In the genomic region with DNA sequence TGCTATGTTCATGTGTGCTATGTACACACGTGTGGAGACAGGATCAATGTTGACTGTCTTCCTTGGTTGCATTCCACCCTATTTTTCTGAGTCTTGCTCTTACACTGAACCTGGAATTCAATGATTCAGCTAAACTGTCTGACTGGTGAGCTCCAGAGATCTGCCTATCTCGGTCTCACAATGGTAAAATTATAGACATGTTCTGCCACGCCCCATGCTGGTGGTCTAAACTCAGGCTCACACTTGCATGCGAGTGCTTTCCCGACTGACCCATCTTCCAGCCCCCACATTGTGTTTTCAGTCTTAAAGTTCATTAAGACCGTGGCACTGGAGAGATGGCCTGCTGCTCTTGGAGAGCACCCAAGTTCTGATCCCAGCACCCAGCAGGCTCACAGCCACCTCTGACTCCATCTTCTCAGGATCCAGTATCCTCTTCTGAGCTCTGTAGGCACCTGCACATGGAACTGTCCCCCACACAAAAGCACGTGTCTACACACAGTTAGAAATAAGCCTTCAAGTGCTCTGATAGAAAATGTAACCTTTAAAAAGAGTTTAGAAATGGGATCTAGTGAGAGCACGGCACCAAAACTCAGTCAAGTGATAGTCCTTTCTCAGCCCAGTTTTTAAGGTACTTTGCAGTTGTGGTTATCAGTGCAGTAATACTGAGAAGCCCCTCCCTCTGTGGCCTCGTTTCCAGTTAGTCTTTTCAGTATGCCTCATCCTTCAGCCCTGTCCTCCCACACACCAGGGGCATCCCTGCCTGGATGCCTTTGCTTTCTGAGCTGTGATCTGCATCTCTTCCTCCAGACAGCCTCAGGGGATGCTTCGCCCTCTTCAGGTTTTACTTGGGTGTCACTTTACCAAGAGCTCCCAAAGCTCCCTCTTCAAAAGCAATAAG, we compare ENCODE assay signal across 16 mouse cellular contexts. TPM values are rescaled to one million over a fixed set of nuclear protein-coding genes. Genes with fewer than 3 reads are reported as not detected.
DNase-seq lines count a peak whose midpoint lies in the region; ATAC-seq and TF ChIP-seq lines count a peak whose summit lies in the region.
"Had no signal": no experiment of that assay in that cellular context is flagged by ENCODE, and none has a peak within 500 bp of the region (broad histone marks: within the 10 kb centered on the region; RNA-seq: fewer than 3 reads in every experiment).

No protein-coding gene starts in this region.

- WGBS in liver, embryonic 11.5 days = 60% methylated on average over 10 of the region's 10 CpGs
- 76% methylated on average over 10 of the region's 10 CpGs for WGBS in hindbrain, postnatal 0 days
- 85% methylated on average over 10 of the region's 10 CpGs for WGBS in forebrain, embryonic 12.5 days

- no peak for TF ChIP-seq CTCF in hindbrain, postnatal 0 days (IDR thresholded peaks at IDR 0.05; ENCODE audit: low read depth)

- DNase-seq in heart, adult 11 months = peak; percentile 74
- DNase-seq in heart, postnatal 4 days = no peak
- DNase-seq in CD4-positive, CD25-positive, alpha-beta regulatory T cell, adult 2 months (ENCODE audit: low read depth, low spot score) = peak; percentile 30
- peak; percentile 12 for DNase-seq in ZHBTc4 (ENCODE audit: low read depth, low spot score)
- DNase-seq in liver, embryonic 11.5 days (ENCODE audit: low spot score) = no peak
- no peak for DNase-seq in hindbrain, postnatal 0 days (ENCODE audit: low spot score)
- no peak for DNase-seq in layer of hippocampus, postnatal 10 days (ENCODE audit: low spot score in 2 of 2)
- DNase-seq: adrenal gland, postnatal 10 days; forebrain, postnatal 0 days; lung, embryonic 14.5 days; right cerebral cortex, postnatal 25 days; thymus, postnatal 36 days had no signal

- no peak overlapping the region for H3K4me3 ChIP-seq in liver, embryonic 11.5 days (ENCODE audit: low read depth, low read length)
- H3K4me3 ChIP-seq in hindbrain, postnatal 0 days (ENCODE audit: low read length) = no peak overlapping the region
- H3K4me3 ChIP-seq in forebrain, embryonic 12.5 days (replicated peaks) = no peak overlapping the region
- H3K4me3 ChIP-seq: heart, embryonic 15.5 days; hindbrain, embryonic 15.5 days; stomach, embryonic 15.5 days had no signal

- peak overlapping the region; percentile 17; the same call in 1 of the 2 replicates for H3K27ac ChIP-seq in liver, embryonic 11.5 days (ENCODE audit: low read depth, low read length)
- H3K27ac ChIP-seq in hindbrain, postnatal 0 days = no peak overlapping the region
- no peak overlapping the region for H3K27ac ChIP-seq in forebrain, embryonic 12.5 days
- H3K27ac ChIP-seq: heart, embryonic 15.5 days; hindbrain, embryonic 15.5 days; stomach, embryonic 15.5 days had no signal

- H3K4me1 ChIP-seq in liver, embryonic 11.5 days (replicated peaks; ENCODE audit: control insufficient read depth, insufficient read depth, low read length) = peaks cover 10% of the 10 kb centered on the region
- H3K4me1 ChIP-seq in hindbrain, postnatal 0 days (ENCODE audit: insufficient read depth, low read length) = no peaks in the 10 kb centered on the region
- H3K4me1 ChIP-seq in forebrain, embryonic 12.5 days = no peaks in the 10 kb centered on the region
- H3K4me1 ChIP-seq: heart, embryonic 15.5 days; hindbrain, embryonic 15.5 days; stomach, embryonic 15.5 days had no signal

- no peak overlapping the region for H3K4me2 ChIP-seq in liver, embryonic 11.5 days
- no peak overlapping the region for H3K4me2 ChIP-seq in hindbrain, postnatal 0 days (ENCODE audit: low read depth, low read length)
- H3K4me2 ChIP-seq in forebrain, embryonic 12.5 days = no peak overlapping the region
- H3K4me2 ChIP-seq: heart, embryonic 15.5 days; hindbrain, embryonic 15.5 days; lung, embryonic 14.5 days; stomach, embryonic 15.5 days had no signal

- ATAC-seq in liver, embryonic 11.5 days (replicated peaks; ENCODE audit: low FRiP score) = peak; percentile 85
- no peak for ATAC-seq in hindbrain, postnatal 0 days
- no peak for ATAC-seq in forebrain, embryonic 12.5 days (ENCODE audit: low FRiP score)
- ATAC-seq: forebrain, postnatal 0 days had no signal

- no peaks in the 10 kb centered on the region for H3K9me3 ChIP-seq in liver, embryonic 11.5 days (ENCODE audit: control insufficient read depth, low read length)
- no peaks in the 10 kb centered on the region for H3K9me3 ChIP-seq in hindbrain, postnatal 0 days (ENCODE audit: low read length)
- no peaks in the 10 kb centered on the region for H3K9me3 ChIP-seq in forebrain, embryonic 12.5 days
- H3K9me3 ChIP-seq: heart, embryonic 15.5 days; hindbrain, embryonic 15.5 days; stomach, embryonic 15.5 days had no signal

- no peaks in the 10 kb centered on the region for H3K27me3 ChIP-seq in liver, embryonic 11.5 days (replicated peaks; ENCODE audit: control insufficient read depth, insufficient read depth, low read length)
- H3K27me3 ChIP-seq in hindbrain, postnatal 0 days (ENCODE audit: insufficient read depth, low read length) = no peaks in the 10 kb centered on the region
- H3K27me3 ChIP-seq in forebrain, embryonic 12.5 days = no peaks in the 10 kb centered on the region
- H3K27me3 ChIP-seq: heart, embryonic 15.5 days; hindbrain, embryonic 15.5 days; stomach, embryonic 15.5 days had no signal

- H3K9ac ChIP-seq in liver, embryonic 11.5 days (ENCODE audit: low read depth, low read length) = no peak overlapping the region
- no peak overlapping the region for H3K9ac ChIP-seq in hindbrain, postnatal 0 days (replicated peaks; ENCODE audit: low read length)
- no peak overlapping the region for H3K9ac ChIP-seq in forebrain, embryonic 12.5 days
- H3K9ac ChIP-seq: forebrain, postnatal 0 days; heart, embryonic 15.5 days; hindbrain, embryonic 15.5 days; lung, embryonic 14.5 days; stomach, embryonic 15.5 days had no signal

- peaks cover 7% of the 10 kb centered on the region; the same call in 1 of the 2 replicates for H3K36me3 ChIP-seq in liver, embryonic 11.5 days (ENCODE audit: control insufficient read depth, insufficient read depth, low read length)
- peaks cover 34% of the 10 kb centered on the region for H3K36me3 ChIP-seq in hindbrain, postnatal 0 days (ENCODE audit: insufficient read depth, low read length)
- H3K36me3 ChIP-seq in forebrain, embryonic 12.5 days (replicated peaks) = peaks cover 47% of the 10 kb centered on the region

RNA-seq across cellular contexts. Expression of gene Usf3, which starts 37.4 kb away (rescaled TPM):
- total RNA-seq in heart, postnatal 4 days (2021) = 10 to 100 TPM; 22.2 to 24.2 TPM
- 5.7 and 5.8 TPM in 2 replicates for polyA plus RNA-seq in liver, embryonic 11.5 days (2014; fragmentation: Nextera tagmentation; extraction: Ambion mirVana)
- 13.8 and 14.1 TPM in 2 replicates for total RNA-seq in hindbrain, postnatal 0 days (2014; rRNA removed)
- polyA plus RNA-seq in hindbrain, postnatal 0 days (2015; fragmentation: Nextera tagmentation; extraction: Ambion mirVana) = 1.9 and 2.4 TPM in 2 replicates
- 4.7 and 4.8 TPM in 2 replicates for polyA plus RNA-seq in forebrain, embryonic 12.5 days (2016; fragmentation: Nextera tagmentation; extraction: Ambion mirVana)
- total RNA-seq in layer of hippocampus, postnatal 10 days (2021) = 10 to 100 TPM; 33.2 to 35.1 TPM

Comparison
In these comparisons a context has a peak if more than half of its experiments do, and no peak if none do; other contexts are left out.
1. DNase-seq: peak in heart, adult 11 months (single experiment), CD4-positive, CD25-positive, alpha-beta regulatory T cell, adult 2 months (single experiment) and ZHBTc4 (single experiment); none in heart, postnatal 4 days (single experiment), liver, embryonic 11.5 days (single experiment), hindbrain, postnatal 0 days (single experiment) and layer of hippocampus, postnatal 10 days (0 of 2).